Mouse (Mus musculus) E14TG2a.4 (cell line): ENCODE measurements at regions not wholly inside any gene's neighbourhood (a gene's known extent, or its start where the extent isn't known, plus 50 kb on each side); places are given as distances from the start of the nearest gene placed in this dataset.

Experiments
- CTCF ChIP-seq: conservative IDR thresholded peaks from 2 replicates; pipeline ENCODE4 v1.5.1; 2014; ENCODE audit warnings: low read length
- POU5F1 ChIP-seq: IDR thresholded peaks from 2 replicates; pipeline ENCODE4 v1.6.1; 2014; ENCODE audit warnings: low read length, borderline replicate concordance

DNA sequence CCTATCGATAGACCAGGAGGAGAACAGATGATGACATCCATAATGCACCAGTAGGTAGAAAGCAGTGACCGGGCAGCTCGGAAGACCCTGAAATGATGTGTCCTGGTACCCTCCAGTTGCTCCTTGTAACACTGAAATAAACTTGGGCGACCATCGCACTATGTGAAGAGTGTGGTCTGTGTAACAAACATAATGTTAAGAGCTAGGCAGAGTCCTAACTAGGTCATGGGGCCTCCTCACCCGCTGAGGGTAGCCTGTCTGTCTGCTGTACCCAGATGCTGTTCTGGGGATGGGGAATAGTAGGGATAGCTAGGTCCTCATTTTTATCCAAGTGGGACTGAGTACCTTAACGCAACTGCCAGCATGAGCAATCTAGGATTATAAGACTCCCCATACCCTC is 79.8 kb downstream of the Btg1 start:
- TF ChIP-seq CTCF (no peak), POU5F1 (no peak)
